Mouse (Mus musculus) megakaryocyte, embryonic 14.5 days (primary cell): ENCODE measurements around the gene Gtf2a1l.

ENCODE experiments used
- FLI1 ChIP-seq: IDR thresholded peaks from 2 replicates; pipeline ENCODE4 v1.6.1; 2012; ENCODE audit warnings: low read length, inconsistent platforms, mixed read lengths
- GATA1 ChIP-seq: IDR thresholded peaks from 3 replicates; pipeline ENCODE4 v1.6.1; 2012; ENCODE audit warnings: mixed read lengths, low read length, inconsistent platforms, borderline replicate concordance

DNA sequence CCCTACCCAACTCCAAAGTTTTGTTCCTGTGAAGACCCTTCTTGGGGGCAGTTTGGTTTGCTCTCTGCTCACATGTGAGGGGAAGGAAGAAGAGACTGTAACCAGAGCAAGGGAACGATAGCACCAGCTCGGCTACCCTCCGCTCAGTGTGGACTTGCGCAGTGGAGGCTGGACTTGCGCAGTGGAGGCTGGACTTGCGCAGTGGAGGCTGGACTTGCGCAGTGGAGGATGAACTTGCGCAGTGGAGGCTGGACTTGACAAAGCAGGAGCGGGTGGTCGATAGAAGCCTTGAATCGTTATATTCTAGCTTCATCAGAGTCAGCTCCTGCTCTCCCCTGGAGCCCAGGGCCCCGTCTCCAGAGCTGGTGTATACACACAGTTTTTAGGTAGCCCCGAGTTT is 43.1 kb upstream of the Gtf2a1l start:
- no peak for TF ChIP-seq GATA1
- no peak for TF ChIP-seq FLI1
